Mouse (Mus musculus) adrenal gland, adult (tissue): ENCODE results near the gene Spock1.

Experiments
- DNase-seq, 2 experiments: peaks; one replicate each; pipeline ENCODE4 v3.0.0; 2022 to 2023; ENCODE audit warnings: low spot score in 1 of 2; ENCODE audit not compliant: inconsistent age in 2 of 2

The Spock1 gene

GRCm38 (mm10) chr13:57908266-57908582 is at the start of gene Spock1:
Gene Spock1, minus strand, starts transcription at chr13:57908332.
- DNase-seq = peak; percentile 85 to 95

GRCm38 (mm10) chr13:57950091-57950490 is 42.0 kb upstream of the Spock1 start:
- DNase-seq = no peak

- no peak for DNase-seq
These were observed 41.4 kb upstream of the Spock1 start for GRCm38 (mm10) chr13:57949513-57949912.

- DNase-seq = peak; percentile 9 to 41
These were observed 37.1 kb upstream of the Spock1 start for GRCm38 (mm10) chr13:57945197-57945596.

GRCm38 (mm10) chr13:57944434-57944833 is 36.3 kb upstream of the Spock1 start:
- no peak for DNase-seq

GRCm38 (mm10) chr13:57943900-57944299 is 35.8 kb upstream of the Spock1 start:
- DNase-seq = no peak

GRCm38 (mm10) chr13:57937463-57938229 is 29.5 kb upstream of the Spock1 start:
- no peak for DNase-seq

- DNase-seq = no peak
These were observed 23.9 kb upstream of the Spock1 start for GRCm38 (mm10) chr13:57931998-57932397.

GRCm38 (mm10) chr13:57931376-57931775 is 23.2 kb upstream of the Spock1 start:
- no peak for DNase-seq

- DNase-seq = no peak
These were observed 22.6 kb upstream of the Spock1 start for GRCm38 (mm10) chr13:57930720-57931119.

GRCm38 (mm10) chr13:57930283-57930682 is 22.2 kb upstream of the Spock1 start:
- no peak for DNase-seq

GRCm38 (mm10) chr13:57919947-57920346 is 11.8 kb upstream of the Spock1 start:
- DNase-seq = no peak

GRCm38 (mm10) chr13:57911171-57911570 is 3.0 kb upstream of the Spock1 start:
- DNase-seq = peak in 1 of 2 experiments; percentile 23

GRCm38 (mm10) chr13:57907428-57908265 is 485 bp downstream of the Spock1 start:
- DNase-seq = peak in 1 of 2 experiments; percentile 6

- no peak for DNase-seq
These were observed 13.5 kb downstream of the Spock1 start for GRCm38 (mm10) chr13:57894597-57894996.

- DNase-seq = no peak
These were observed 18.4 kb downstream of the Spock1 start for GRCm38 (mm10) chr13:57889708-57890107.

GRCm38 (mm10) chr13:57889050-57889449 is 19.1 kb downstream of the Spock1 start:
- no peak for DNase-seq

- DNase-seq = no peak
These were observed 28.3 kb downstream of the Spock1 start for GRCm38 (mm10) chr13:57879817-57880216.

GRCm38 (mm10) chr13:57878797-57879196 is 29.3 kb downstream of the Spock1 start:
- DNase-seq = peak in 1 of 2 experiments; percentile 23

GRCm38 (mm10) chr13:57877782-57878181 is 30.4 kb downstream of the Spock1 start:
- DNase-seq = no peak

GRCm38 (mm10) chr13:57876966-57877365 is 31.2 kb downstream of the Spock1 start:
- DNase-seq = no peak

- no peak for DNase-seq
These were observed 38.1 kb downstream of the Spock1 start for GRCm38 (mm10) chr13:57870058-57870457.
